Mouse (Mus musculus) regulatory T cell (primary cell): Measurements from ENCODE around the gene Enpep.

Experiments
- in situ Hi-C: fragments of 300-600 bp; cut with MboI, MseI; formaldehyde crosslinking; loops from one replicate; pipeline ENCODE4 v1.15.1; 2025; ENCODE audit warnings: high pct_unique_total_duplicates

Gene Enpep

DNA sequence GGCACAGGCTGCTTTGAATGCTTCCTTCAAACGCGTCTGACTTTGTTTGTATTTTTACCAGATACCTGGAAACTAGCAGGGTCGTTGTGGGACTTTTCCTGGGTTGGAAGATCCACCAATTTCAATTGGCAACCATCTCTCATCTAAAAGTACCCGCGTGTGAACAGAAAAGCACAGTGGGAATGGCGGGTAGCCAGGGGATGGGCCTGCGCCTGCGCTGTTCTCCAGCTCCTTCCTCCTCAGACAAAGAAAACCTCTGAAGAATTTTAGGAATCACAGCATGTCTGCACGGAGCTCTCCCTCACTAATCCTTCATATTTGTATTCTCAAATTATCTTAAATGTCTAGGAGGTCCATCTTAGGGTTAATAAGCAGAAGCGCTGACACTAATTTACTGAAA lies 78.3 kb downstream of the Enpep start:
- in situ Hi-C loops: no loop called here

DNA sequence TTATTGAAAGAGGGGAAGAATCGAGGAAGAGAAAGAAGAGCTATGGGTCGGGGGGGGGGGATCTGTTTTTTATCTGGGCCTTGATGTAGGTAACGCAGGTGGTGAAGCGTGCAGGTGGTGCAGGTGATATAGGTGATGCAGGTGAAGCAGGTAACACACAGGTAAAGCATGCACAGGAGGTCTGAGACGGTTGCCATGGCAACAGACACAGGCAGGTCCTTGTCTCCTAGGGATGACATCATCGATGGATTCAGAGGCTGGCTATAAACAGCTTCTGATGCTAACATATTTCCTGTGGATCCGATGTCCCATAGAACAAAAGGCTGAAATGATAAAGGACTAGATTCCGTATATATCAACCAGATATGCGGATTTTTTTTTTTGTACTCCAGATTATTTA lies 81.5 kb downstream of the Enpep start:
- in situ Hi-C loops: no loop called here

DNA sequence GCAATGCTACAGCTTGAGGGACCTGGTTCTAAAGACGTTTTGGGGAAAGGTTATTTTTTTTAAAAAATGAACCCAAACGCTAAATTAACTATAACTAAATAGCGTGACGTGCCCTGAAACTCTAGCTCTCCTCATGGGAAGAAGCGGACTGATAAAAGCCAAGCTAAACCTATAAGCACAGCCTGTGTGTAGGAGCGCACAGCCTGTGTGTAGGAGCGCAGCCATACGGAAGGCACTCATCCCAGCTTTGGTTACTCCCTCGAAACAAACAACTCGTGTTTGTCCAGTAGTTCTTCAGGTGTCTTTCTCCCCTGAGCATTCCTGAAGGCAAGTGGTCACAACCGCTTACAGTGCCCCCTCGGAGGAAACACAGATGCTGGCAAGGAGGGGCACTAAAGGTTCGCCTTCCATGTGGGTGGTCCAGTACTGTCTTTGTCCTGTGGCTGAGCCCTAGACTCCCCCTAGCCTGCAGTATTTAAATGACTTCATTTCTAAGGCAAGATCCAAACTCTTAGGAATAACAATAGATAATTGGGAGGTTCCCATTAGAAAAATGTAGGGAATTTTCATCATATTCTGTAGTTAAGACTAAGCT lies 93.8 kb downstream of the Enpep start:
- in situ Hi-C loops: no loop called here

- in situ Hi-C loops: no loop called here
Measured at GRCm38 (mm10) chr3:129238010-129238409, 94.5 kb downstream of the Enpep start.

DNA sequence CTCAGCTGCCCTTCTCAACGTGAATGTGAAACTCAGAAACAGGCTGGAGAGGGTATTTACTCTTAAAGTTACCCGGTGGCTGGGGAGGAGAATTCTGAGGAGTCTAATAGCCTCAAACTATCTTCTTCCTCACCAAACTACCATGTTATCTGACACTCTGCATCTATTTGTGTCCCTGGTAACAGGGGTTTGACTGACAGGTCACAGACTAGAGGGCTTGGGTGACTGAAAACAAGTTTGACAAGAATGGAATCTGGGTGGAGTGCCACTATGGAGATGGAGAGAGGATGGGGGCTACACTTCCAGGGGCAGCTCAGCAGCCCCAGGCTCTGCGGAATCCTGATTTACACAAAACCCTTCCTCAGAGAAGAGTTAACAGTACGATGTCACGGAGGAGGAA lies 105.2 kb downstream of the Enpep start:
- in situ Hi-C loops: no loop called here

- in situ Hi-C loops: no loop called here
Measured at GRCm38 (mm10) chr3:129226681-129227080, 105.8 kb downstream of the Enpep start.

DNA sequence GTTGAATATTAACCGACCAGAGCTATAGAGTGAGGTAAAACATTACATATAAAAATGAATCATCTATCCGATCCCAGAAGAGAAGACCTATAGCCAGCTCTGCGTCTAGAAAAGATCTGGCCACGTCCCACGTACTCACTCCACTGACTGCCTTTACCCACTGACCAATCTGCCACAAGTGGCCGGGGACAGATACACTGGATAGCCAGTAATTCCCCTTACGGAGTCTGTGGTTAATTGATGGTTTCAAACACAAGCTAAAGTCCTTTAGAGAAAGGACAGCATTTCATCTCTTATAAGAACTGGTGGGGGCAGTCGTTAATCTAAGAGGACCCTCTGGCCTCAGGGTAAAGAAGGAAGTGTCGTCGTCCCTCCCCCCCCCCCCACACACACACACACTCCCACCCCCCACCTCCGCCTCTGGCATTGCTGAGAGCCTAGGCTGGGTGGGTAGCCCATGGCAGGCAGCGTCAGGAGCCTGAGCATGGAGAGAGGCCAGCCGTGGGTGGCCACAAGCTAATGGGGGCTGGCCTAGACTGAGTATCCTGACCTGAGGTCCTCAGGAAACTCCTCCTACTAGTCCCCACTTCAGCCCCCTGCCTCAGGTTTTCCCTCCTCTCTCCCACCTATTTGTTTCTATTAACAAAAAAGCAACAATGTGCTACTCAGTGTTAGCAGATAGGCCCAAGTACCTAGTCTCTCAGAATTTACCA lies 106.8 kb downstream of the Enpep start:
- in situ Hi-C loops: no loop called here

GRCm38 (mm10) chr3:129224806-129225576 lies 107.5 kb downstream of the Enpep start:
- in situ Hi-C loops: loop anchor here (25.0 kb wide), 1 partner anchor 1563 kb away; no protein-coding TSS in a partner anchor

DNA sequence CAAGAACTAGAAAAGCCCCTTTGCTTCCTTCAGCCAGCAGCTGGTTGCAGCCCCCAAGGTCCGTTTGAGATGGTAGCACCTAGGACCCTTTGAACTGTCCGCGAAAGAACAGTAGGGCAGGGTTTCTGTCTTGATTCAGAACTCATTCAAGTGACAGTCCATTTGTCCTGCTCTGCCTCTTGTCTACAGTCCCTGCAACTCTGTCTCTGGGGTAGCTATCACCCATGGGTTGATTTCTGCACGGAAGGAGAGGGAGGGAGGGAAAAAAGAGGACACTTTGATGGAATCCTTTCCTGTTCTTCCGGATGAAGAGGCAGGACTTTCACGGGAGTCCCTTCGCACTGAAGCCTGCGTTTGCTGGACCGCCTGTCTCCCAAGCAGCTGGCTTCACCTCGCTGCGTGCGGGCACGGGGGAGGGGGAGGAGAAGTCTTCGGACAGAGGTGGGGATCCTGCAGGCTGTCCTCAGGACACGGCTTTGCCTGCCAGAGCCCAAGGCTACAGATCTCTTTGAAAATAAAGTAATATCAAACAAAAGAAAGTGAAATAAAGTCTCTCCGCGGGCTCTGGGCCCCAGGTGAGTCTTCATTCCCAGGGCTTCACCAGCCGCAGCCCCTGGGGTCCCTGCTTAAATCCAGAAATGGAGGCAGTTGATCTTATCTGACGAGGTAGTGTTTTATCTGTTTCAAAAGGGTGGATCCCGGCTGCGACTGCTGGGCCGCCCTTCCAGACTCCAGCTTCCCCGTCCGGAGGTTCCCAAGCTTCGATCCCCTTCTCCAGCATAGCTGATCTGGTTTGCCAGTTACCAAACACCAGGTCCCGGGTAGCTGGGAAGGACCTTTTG lies 108.3 kb downstream of the Enpep start:
- in situ Hi-C loops: loop anchor here (25.0 kb wide), 1 partner anchor 1562 kb away; no protein-coding TSS in a partner anchor

DNA sequence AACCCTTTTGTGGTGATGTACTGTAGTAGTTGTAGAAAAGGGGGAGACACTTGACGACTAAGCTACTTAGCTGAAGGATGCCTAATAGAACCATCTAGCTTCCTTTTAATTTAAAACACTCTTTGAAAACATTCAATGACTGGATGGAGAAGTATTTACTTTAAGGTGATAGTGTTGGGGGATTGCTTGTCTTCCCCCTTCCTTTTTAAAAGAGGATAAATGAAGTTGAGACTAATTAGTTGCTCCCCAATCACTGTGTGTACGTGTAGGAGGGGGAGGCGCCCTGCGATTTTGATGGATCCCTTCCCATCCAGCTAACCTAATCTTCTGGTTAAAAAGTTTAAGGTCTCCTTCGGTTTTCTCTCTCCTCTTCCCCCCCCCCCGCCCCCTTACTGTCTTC lies 109.1 kb downstream of the Enpep start:
- in situ Hi-C loops: loop anchor here (25.0 kb wide), 1 partner anchor 1561 kb away; no protein-coding TSS in a partner anchor

DNA sequence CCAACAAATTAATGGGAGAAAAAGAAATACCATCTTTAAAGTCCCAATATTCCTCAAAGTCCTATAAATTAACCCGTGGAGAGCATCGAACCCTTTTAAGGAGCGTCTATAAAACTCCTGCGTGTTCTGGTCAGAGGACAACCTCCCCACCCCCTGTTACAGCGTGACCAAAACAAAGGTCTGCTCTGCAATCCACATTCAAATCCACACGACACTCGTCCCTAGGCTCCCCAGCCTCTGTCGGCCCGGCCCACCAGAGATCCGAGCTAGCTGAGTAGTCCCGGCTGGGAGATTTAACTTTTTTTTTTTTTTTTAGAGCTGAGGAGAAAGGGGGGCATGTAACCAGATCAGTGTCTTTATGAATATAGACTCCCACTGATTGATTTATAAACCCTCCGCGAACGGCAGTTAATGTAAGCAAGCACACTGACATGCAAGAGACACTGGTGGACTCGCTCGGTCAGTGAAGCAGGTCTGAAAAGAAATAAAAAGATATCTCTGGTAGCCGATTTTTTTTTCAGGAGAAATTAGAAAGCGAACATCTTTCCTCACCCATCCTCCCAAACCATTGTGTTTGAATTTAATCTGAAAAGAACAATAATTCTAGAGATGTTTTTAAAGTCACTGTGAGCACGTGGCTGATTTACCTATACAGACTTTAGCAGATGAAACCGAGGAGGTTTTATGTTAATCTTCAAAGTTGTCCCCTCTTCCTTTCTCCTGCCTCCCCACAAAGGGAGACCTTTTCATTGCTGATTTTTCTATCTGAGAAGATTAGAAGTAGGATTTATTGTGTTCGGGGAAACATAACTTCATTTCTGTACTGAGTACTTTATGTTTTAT lies 109.9 kb downstream of the Enpep start:
- in situ Hi-C loops: loop anchor here (25.0 kb wide), 1 partner anchor 1560 kb away; no protein-coding TSS in a partner anchor

DNA sequence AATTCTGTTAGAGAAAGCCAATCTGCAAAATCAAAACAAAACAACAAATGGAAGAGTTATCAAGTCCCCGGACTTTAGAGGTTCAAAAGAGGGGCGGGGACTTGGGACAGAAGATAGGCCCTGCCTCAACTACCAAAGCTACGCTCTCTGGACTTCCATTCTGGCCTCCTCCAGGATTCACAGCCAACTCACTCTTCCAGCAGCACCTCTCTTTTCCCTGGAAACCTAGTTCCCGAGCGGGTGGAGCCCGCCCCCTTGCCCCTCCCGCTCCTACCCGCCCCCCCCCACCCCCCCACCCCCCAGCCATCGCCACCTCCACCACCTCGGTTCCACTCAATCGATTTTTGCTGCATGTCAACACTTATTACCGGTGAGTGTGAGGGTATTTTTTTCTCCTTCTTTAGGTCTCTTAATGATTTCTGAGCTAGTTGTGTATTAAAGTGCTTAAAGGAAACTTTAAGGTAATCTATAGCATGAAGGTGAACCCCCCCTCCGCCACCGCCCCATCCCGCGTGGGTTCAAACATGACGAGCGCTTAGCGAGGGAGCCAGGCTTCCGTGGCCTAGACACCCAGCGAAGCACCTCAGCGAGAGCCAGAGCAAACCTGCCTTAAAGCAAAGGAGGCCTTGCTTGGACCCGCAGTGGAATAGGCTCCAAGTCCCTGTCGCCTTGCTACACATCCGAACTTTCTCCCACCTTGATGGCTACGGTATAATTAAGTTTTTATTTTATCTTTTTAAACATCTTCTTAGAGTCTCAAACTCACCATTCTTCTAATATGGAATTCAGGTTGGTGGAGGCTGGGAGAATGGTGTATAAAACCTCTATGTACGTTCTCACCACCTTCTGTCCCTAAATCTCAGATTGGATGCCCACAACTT lies 110.9 kb downstream of the Enpep start:
- in situ Hi-C loops: loop anchor here (25.0 kb wide), 1 partner anchor 1559 kb away; no protein-coding TSS in a partner anchor

GRCm38 (mm10) chr3:129220681-129221379 lies 111.7 kb downstream of the Enpep start:
- in situ Hi-C loops: loop anchor here (25.0 kb wide), 1 partner anchor 1559 kb away; no protein-coding TSS in a partner anchor

DNA sequence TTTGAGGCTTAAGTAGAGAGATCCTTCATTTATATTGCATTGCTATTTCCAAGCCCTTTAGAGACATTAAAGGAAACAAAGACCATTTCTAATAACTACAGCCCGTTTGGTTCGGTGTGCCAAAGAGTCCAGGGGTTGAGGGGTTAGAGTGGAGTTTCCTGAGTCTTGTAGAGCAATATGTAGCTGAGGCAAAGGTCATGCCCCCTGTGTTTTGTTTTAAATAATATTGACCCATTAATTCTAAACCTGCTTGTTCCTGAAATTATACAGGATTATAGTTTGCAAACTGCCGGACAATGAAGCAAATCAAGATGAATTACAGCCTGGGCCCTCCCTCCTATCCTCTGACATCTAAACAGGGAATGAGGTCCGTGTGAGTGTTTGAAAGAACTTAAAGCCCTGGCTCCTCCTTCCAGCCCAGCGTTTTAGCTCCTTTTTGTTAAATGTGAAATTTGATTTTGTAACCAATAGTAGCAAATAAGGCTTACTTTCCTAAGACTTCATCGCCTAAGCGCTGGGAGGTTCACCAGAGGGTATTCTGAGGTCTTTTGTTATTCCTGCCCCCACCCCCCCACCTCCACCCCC lies 112.3 kb downstream of the Enpep start:
- in situ Hi-C loops: loop anchor here (25.0 kb wide), 1 partner anchor 1558 kb away; no protein-coding TSS in a partner anchor
